Mouse (Mus musculus) midbrain, embryonic 11.5 days (tissue): ENCODE measurements around the gene Nlrc4. TPM values are rescaled to one million over a fixed set of nuclear protein-coding genes. Genes with fewer than 3 reads are reported as not detected.

ENCODE experiments used
- ATAC-seq: fragments of 200-750 bp; cut with Nextera tagmentation; 2 replicates; pipeline ENCODE4 v1.8.0; 2017; ENCODE audit warnings: moderate TSS enrichment, moderate library complexity; ENCODE audit not compliant: low FRiP score
- DNase-seq: peaks from one replicate; pipeline ENCODE4 v3.0.0; 2015; ENCODE audit warnings: low spot score; ENCODE audit errors: missing footprints
- H3K27ac ChIP-seq: fragments of 300-500 bp; sonication (generic); 2 replicates; pipeline ENCODE4 v1.5.1; 2014; ENCODE audit warnings: low read depth, low read length
- H3K27me3 ChIP-seq: fragments of 300-500 bp; sonication (generic); 2 replicates; pipeline ENCODE4 v1.6.1; 2014; ENCODE audit warnings: mild to moderate bottlenecking, low read length, moderate library complexity, mixed read lengths; ENCODE audit not compliant: control insufficient read depth, insufficient read depth
- H3K36me3 ChIP-seq: fragments of 300-500 bp; sonication (generic); 2 replicates; pipeline ENCODE4 v1.6.1; 2014; ENCODE audit warnings: mild to moderate bottlenecking, low read length, moderate library complexity, mixed read lengths; ENCODE audit not compliant: control insufficient read depth, insufficient read depth
- H3K4me1 ChIP-seq: fragments of 300-500 bp; sonication (generic); 2 replicates; pipeline ENCODE4 v1.6.1; 2014; ENCODE audit warnings: low read length; ENCODE audit not compliant: control insufficient read depth, insufficient read depth
- H3K4me2 ChIP-seq: fragments of 300-500 bp; sonication (generic); 2 replicates; pipeline ENCODE4 v1.6.1; 2014; ENCODE audit warnings: mild to moderate bottlenecking, moderate library complexity
- H3K4me3 ChIP-seq: fragments of 300-500 bp; sonication (generic); 2 replicates; pipeline ENCODE4 v1.5.1; 2014; ENCODE audit warnings: low read depth, low read length
- H3K9ac ChIP-seq: fragments of 300-500 bp; sonication (generic); 2 replicates; pipeline ENCODE4 v1.6.1; 2014; ENCODE audit warnings: low read length
- H3K9me3 ChIP-seq: fragments of 300-500 bp; sonication (generic); 2 replicates; pipeline ENCODE4 v1.6.1; 2016; ENCODE audit warnings: low read length; ENCODE audit not compliant: control insufficient read depth
- WGBS: fragments of 180-500 bp; shearing (Covaris S2); extraction: QIAGEN DNeasy Blood & Tissue Kit; methylation state at CpG from one replicate; pipeline ENCODE4 v1.1.7; 2014; 5-methylcytosine and 5-hydroxymethylcytosine counted together
- polyA plus RNA-seq: library from polyadenylated mRNA; unstranded; fragments of >200 nt; fragmentation: Nextera tagmentation; extraction: Ambion mirVana; gene quantifications from 2 replicates; pipeline ENCODE4 v1.2.1, GENCODE M21; 2014

Gene Nlrc4
- polyA plus RNA-seq, 1 experiment from 2014 or later: 0.22 TPM

GRCm38 (mm10) chr17:74449776-74450175, 9.2 kb downstream of the Nlrc4 start:
- 90% methylated on average over 10 of the region's 10 CpGs for WGBS
- no peaks in the 10 kb centered on the region for H3K36me3 ChIP-seq
- no peak for ATAC-seq

GRCm38 (mm10) chr17:74440486-74440885, 18.5 kb downstream of the Nlrc4 start:
- ATAC-seq: no peak
- Histone ChIP-seq H3K9me3 (no peaks in the 10 kb centered on the region), H3K4me2 (no peak overlapping the region), H3K9ac (no peak overlapping the region), H3K36me3 (no peaks in the 10 kb centered on the region), H3K4me1 (no peaks in the 10 kb centered on the region), H3K27me3 (no peaks in the 10 kb centered on the region), H3K4me3 (no peak overlapping the region), H3K27ac (no peak overlapping the region)
- 78% methylated on average over 5 of the region's 5 CpGs for WGBS
- DNase-seq: no peak

More at GRCm38 (mm10) chr17:74449776-74450175, 9.2 kb downstream of the Nlrc4 start:
- Histone ChIP-seq H3K27ac (no peak overlapping the region), H3K27me3 (no peaks in the 10 kb centered on the region), H3K9ac (no peak overlapping the region), H3K4me3 (no peak overlapping the region), H3K4me2 (no peak overlapping the region), H3K9me3 (no peaks in the 10 kb centered on the region), H3K4me1 (no peaks in the 10 kb centered on the region)
- DNase-seq: no peak

GRCm38 (mm10) chr17:74437762-74438161, 21.2 kb downstream of the Nlrc4 start:
- 91% methylated on average over 9 of the region's 9 CpGs for WGBS
- no peak for DNase-seq

GRCm38 (mm10) chr17:74432631-74433030, 26.3 kb downstream of the Nlrc4 start:
- no peak for DNase-seq
- no peak for ATAC-seq
- Histone ChIP-seq H3K4me1 (no peaks in the 10 kb centered on the region), H3K9ac (no peak overlapping the region), H3K27me3 (no peaks in the 10 kb centered on the region), H3K9me3 (no peaks in the 10 kb centered on the region), H3K4me3 (no peak overlapping the region), H3K27ac (no peak overlapping the region), H3K4me2 (no peak overlapping the region), H3K36me3 (no peaks in the 10 kb centered on the region)
- WGBS: 88% methylated on average over 5 of the region's 5 CpGs

More at GRCm38 (mm10) chr17:74437762-74438161, 21.2 kb downstream of the Nlrc4 start:
- no peak for ATAC-seq
- Histone ChIP-seq H3K9ac (no peak overlapping the region), H3K36me3 (no peaks in the 10 kb centered on the region), H3K4me2 (no peak overlapping the region), H3K4me3 (no peak overlapping the region), H3K27ac (no peak overlapping the region), H3K4me1 (no peaks in the 10 kb centered on the region), H3K27me3 (no peaks in the 10 kb centered on the region), H3K9me3 (no peaks in the 10 kb centered on the region)

DNA sequence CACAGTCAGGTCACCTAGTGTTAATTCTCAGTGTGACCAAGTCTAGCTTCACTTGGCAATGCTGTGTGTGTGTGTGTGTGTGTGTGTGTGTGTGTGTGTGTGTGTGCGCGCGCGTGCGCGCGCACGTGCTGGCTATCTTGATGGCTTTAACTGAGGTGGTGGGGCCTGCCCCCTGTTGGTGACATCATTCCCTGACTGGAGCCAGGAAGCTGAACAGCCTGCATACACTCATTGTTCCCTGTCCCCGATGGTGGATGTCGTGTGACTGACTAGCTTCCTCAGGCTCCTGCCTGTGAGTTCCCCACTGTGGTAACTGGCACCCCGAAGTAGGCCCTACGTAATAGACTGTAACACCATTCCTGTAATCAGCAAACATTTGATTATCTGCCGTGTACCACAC, 27.5 kb downstream of the Nlrc4 start:
- no peaks in the 10 kb centered on the region for H3K27me3 ChIP-seq
- 76% methylated on average over 13 of the region's 13 CpGs for WGBS
- H3K4me2 ChIP-seq: no peak overlapping the region
- no peak overlapping the region for H3K27ac ChIP-seq
- no peaks in the 10 kb centered on the region for H3K4me1 ChIP-seq
- no peak for ATAC-seq
- DNase-seq: no peak
- H3K36me3 ChIP-seq: no peaks in the 10 kb centered on the region
- H3K9me3 ChIP-seq: no peaks in the 10 kb centered on the region
- no peak overlapping the region for H3K4me3 ChIP-seq
- no peak overlapping the region for H3K9ac ChIP-seq

DNA sequence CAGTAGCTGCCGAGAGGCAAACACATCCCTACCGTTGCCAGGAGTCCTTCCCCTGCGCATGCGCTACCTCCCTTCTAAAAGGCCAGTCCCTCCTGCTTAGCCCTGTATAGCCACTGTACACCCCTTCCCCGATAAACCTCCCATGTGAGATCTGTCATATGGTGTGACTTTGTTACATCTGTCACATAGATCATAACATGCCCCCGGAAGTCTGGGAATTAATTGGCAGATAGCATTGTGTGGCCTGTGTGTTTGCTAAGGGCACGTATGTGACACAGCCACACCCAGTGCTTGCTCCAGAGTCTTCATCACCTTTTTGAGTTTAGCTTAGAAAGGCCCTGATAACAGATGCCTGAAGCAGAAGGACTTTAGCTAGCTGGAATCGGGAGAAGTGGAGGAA, 28.9 kb downstream of the Nlrc4 start:
- Histone ChIP-seq H3K9ac (no peak overlapping the region), H3K36me3 (no peaks in the 10 kb centered on the region), H3K4me2 (no peak overlapping the region), H3K27ac (no peak overlapping the region), H3K4me3 (no peak overlapping the region), H3K9me3 (no peaks in the 10 kb centered on the region), H3K27me3 (no peaks in the 10 kb centered on the region), H3K4me1 (no peaks in the 10 kb centered on the region)
- DNase-seq: no peak
- no peak for ATAC-seq
- WGBS: 93% methylated on average over 8 of the region's 8 CpGs

DNA sequence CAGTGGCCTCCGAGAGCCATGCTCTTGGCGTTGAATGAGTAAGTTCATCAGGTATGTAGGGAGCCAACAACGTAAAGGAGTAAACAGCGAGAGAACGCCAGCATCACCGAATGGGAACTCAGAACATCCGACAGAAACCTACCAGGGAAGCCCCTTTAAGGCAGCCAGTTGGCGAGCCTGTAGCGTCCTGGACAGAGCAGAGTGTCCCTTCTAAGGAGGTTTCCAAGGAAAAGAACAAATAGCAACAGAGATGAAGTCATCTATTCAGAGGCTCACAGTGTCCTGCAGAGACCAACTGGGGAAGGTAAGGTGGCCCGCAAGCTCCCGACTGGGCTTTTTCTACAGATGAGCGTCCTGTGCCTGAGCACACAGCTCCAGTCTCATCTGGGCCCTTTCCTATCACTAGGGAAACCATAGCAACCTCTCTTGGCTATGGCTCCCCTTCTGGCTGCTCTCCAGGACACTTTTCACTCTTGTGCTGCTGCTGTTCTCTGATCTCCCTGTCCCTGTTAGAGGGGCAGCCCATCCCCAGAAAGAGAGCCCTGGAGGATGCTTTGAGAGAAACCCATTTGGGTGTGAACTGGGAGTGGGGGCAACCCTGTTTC, 34.4 kb downstream of the Nlrc4 start:
- no peak overlapping the region for H3K4me3 ChIP-seq
- H3K9ac ChIP-seq: no peak overlapping the region
- no peak overlapping the region for H3K4me2 ChIP-seq
- no peaks in the 10 kb centered on the region for H3K4me1 ChIP-seq
- no peak overlapping the region for H3K27ac ChIP-seq
- no peaks in the 10 kb centered on the region for H3K27me3 ChIP-seq
- ATAC-seq (no peak), DNase-seq (no peak)
- H3K9me3 ChIP-seq: no peaks in the 10 kb centered on the region
- H3K36me3 ChIP-seq: peaks cover 7% of the 10 kb centered on the region
- 60% methylated on average over 12 of the region's 12 CpGs for WGBS

- WGBS: 65% methylated on average over 2 of the region's 2 CpGs
- no peak for DNase-seq
- no peaks in the 10 kb centered on the region for H3K4me1 ChIP-seq
- H3K9ac ChIP-seq: no peak overlapping the region
- H3K4me3 ChIP-seq: no peak overlapping the region
- ATAC-seq: no peak
- no peaks in the 10 kb centered on the region for H3K9me3 ChIP-seq
- H3K27ac ChIP-seq: no peak overlapping the region
- peaks cover 7% of the 10 kb centered on the region for H3K36me3 ChIP-seq
- H3K27me3 ChIP-seq: no peaks in the 10 kb centered on the region
- H3K4me2 ChIP-seq: no peak overlapping the region
Measured at GRCm38 (mm10) chr17:74420656-74421055, 38.3 kb downstream of the Nlrc4 start.

GRCm38 (mm10) chr17:74418171-74418570, 40.8 kb downstream of the Nlrc4 start:
- H3K4me2 ChIP-seq: no peak overlapping the region
- H3K4me1 ChIP-seq: no peaks in the 10 kb centered on the region
- no peak overlapping the region for H3K4me3 ChIP-seq
- H3K9ac ChIP-seq: no peak overlapping the region
- DNase-seq (no peak), ATAC-seq (no peak)
- no peak overlapping the region for H3K27ac ChIP-seq
- WGBS: 56% methylated on average over 4 of the region's 4 CpGs
- no peaks in the 10 kb centered on the region for H3K27me3 ChIP-seq
- H3K9me3 ChIP-seq: no peaks in the 10 kb centered on the region
- H3K36me3 ChIP-seq: peaks cover 2% of the 10 kb centered on the region
